Mouse (Mus musculus): ENCODE measurements at regions not wholly inside any gene's neighbourhood (a gene's known extent, or its start where the extent isn't known, plus 50 kb on each side); places are given as distances from the start of the nearest gene placed in this dataset.

DNA sequence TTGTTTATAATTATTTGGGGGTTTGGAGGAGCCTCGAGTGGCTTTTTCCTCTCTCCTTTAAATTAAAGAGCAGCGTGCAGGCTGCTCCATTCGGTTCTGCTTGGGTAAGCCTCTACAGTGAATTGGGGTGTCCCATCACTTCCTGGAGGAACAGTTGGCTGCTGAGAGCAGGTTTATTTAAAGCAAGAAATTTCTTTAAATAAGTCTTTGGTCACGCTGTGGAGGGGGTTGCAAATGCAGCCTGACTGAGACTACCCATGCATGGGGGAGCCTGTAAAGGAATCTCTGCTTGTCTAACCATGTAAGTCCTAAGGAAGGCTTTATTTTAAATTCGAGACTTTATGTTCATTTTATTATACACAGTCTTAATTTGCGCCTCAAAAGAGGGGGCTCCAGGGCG is 303.7 kb upstream of the Arglu1 start:
- ATAC-seq (replicated peaks in 1 of 2; ENCODE audit: insufficient read depth in 1 of 2, low FRiP score in 2 of 2, low TSS enrichment in 1 of 2, low read depth in 1 of 2, poor library complexity in 2 of 2, severe bottlenecking in 2 of 2) = no peak

DNA sequence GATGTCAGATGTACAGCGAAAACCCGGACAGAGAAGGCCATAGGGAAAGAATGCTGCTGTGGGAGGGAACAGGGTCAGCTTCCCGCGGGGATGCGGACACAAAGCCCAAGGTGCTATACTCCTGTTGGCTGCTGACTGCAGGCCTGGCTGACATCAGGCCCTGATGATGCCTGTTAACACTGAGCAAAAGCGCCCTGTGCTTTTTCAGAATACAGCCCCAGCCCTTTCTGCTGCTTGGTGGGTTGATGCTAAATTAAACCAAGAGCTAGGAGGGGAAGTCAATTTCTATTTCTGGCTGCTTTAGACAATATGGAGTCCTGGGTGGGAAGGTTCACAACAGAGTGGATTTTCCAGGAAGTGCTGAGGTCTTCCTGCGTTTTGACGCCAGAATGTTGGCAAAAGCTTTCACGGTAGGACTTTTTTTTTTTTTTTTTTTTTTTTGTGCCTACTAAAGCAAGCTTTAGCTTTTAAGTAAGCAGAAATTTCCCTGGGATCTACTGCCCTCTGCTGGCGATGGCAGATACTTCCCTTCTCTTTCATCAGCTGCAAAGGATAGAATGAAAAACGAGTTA is 302.2 kb upstream of the Arglu1 start:
- ATAC-seq (replicated peaks in 1 of 2; ENCODE audit: insufficient read depth in 1 of 2, low FRiP score in 2 of 2, low TSS enrichment in 1 of 2, low read depth in 1 of 2, poor library complexity in 2 of 2, severe bottlenecking in 2 of 2) = peak; percentile 33 to 50

GRCm38 (mm10) chr8:8991026-8991425 is 300.7 kb upstream of the Arglu1 start:
- ATAC-seq (replicated peaks in 1 of 2; ENCODE audit: insufficient read depth in 1 of 2, low FRiP score in 2 of 2, low TSS enrichment in 1 of 2, low read depth in 1 of 2, poor library complexity in 2 of 2, severe bottlenecking in 2 of 2) = no peak

- no peak for ATAC-seq (replicated peaks in 1 of 2; ENCODE audit: insufficient read depth in 1 of 2, low FRiP score in 2 of 2, low TSS enrichment in 1 of 2, low read depth in 1 of 2, poor library complexity in 2 of 2, severe bottlenecking in 2 of 2)
Measured at GRCm38 (mm10) chr8:8986068-8986467, 295.7 kb upstream of the Arglu1 start.

GRCm38 (mm10) chr8:8985395-8985794 is 295.1 kb upstream of the Arglu1 start:
- peak; percentile 20; a peak in 3 of 4 replicates for ATAC-seq (replicated peaks in 1 of 2; ENCODE audit: insufficient read depth in 1 of 2, low FRiP score in 2 of 2, low TSS enrichment in 1 of 2, low read depth in 1 of 2, poor library complexity in 2 of 2, severe bottlenecking in 2 of 2)

- peak; percentile 82 to 84 for ATAC-seq (replicated peaks in 1 of 2; ENCODE audit: insufficient read depth in 1 of 2, low FRiP score in 2 of 2, low TSS enrichment in 1 of 2, low read depth in 1 of 2, poor library complexity in 2 of 2, severe bottlenecking in 2 of 2)
Measured at GRCm38 (mm10) chr8:8984829-8985251, 294.5 kb upstream of the Arglu1 start.

GRCm38 (mm10) chr8:8984159-8984828 is 294.0 kb upstream of the Arglu1 start:
- ATAC-seq (replicated peaks in 1 of 2; ENCODE audit: insufficient read depth in 1 of 2, low FRiP score in 2 of 2, low TSS enrichment in 1 of 2, low read depth in 1 of 2, poor library complexity in 2 of 2, severe bottlenecking in 2 of 2) = no peak

GRCm38 (mm10) chr8:8983133-8983661 is 292.9 kb upstream of the Arglu1 start:
- ATAC-seq (replicated peaks in 1 of 2; ENCODE audit: insufficient read depth in 1 of 2, low FRiP score in 2 of 2, low TSS enrichment in 1 of 2, low read depth in 1 of 2, poor library complexity in 2 of 2, severe bottlenecking in 2 of 2) = no peak

- no peak for ATAC-seq (replicated peaks in 1 of 2; ENCODE audit: insufficient read depth in 1 of 2, low FRiP score in 2 of 2, low TSS enrichment in 1 of 2, low read depth in 1 of 2, poor library complexity in 2 of 2, severe bottlenecking in 2 of 2)
Measured at GRCm38 (mm10) chr8:8978969-8979368, 288.6 kb upstream of the Arglu1 start.

DNA sequence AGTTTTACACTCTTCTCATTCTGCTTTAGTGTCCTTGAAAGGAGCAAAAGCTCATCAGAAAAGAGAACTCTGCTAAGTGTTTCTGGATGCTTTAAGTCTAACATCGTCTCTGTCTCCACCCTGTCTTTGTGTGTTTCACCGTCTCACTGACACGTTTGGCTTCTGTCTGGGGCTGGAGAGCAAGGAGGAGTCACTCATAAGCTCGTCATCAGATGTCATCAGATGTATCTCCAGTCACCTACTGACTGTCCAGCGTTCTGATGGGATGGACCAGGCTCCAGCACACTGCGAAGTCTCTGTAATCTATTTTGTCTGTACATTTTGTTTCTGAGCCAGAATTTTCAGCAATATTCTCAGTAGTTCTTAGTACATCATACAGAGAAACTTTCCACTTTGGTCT is 283.4 kb upstream of the Arglu1 start:
- ATAC-seq (replicated peaks in 1 of 2; ENCODE audit: insufficient read depth in 1 of 2, low FRiP score in 2 of 2, low TSS enrichment in 1 of 2, low read depth in 1 of 2, poor library complexity in 2 of 2, severe bottlenecking in 2 of 2) = no peak

- peak; percentile 65 to 77 for ATAC-seq (replicated peaks in 1 of 2; ENCODE audit: insufficient read depth in 1 of 2, low FRiP score in 2 of 2, low TSS enrichment in 1 of 2, low read depth in 1 of 2, poor library complexity in 2 of 2, severe bottlenecking in 2 of 2)
Measured at GRCm38 (mm10) chr8:8973334-8973733, 283.0 kb upstream of the Arglu1 start.

DNA sequence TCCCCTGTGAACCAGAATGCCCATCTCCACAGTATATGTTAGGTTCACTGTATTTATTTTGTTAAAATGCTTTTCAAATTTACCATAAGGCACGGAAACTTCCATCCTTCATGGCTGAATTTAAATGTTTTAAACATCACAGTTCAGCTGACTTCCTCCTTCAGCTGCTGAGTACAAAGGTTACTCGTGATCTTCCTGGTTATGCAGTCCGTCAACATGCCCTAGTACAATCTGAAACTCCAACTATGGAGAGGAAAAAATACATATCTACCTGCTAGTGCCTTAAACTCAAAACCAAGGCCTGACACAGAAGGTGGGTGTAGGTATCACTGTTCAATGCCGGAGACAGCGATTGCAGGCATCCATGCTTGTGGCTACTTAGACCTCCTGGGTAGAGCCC is 280.5 kb upstream of the Arglu1 start:
- no peak for ATAC-seq (replicated peaks in 1 of 2; ENCODE audit: insufficient read depth in 1 of 2, low FRiP score in 2 of 2, low TSS enrichment in 1 of 2, low read depth in 1 of 2, poor library complexity in 2 of 2, severe bottlenecking in 2 of 2)

DNA sequence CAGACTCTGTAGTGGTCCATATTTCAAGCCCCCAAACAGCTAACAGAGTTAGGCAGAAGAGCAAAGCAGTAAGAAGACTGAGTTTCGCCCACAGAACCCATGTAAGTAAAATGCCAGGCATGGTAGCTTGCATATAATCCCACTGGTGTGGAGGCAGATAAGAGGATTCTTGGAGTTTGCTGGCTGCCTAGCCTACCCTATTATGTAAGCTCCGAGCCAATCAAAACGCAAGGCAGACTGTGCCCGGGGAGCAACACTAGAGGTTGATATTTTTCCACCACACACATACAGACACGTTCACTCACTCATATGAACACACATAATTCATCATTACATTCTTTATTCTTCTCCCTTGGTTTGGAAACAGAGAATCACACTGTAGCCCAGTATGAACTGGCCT is 280.0 kb upstream of the Arglu1 start:
- no peak for ATAC-seq (replicated peaks in 1 of 2; ENCODE audit: insufficient read depth in 1 of 2, low FRiP score in 2 of 2, low TSS enrichment in 1 of 2, low read depth in 1 of 2, poor library complexity in 2 of 2, severe bottlenecking in 2 of 2)

GRCm38 (mm10) chr8:8969112-8969950 is 279.0 kb upstream of the Arglu1 start:
- peak; percentile 65 to 82 for ATAC-seq (replicated peaks in 1 of 2; ENCODE audit: insufficient read depth in 1 of 2, low FRiP score in 2 of 2, low TSS enrichment in 1 of 2, low read depth in 1 of 2, poor library complexity in 2 of 2, severe bottlenecking in 2 of 2)

DNA sequence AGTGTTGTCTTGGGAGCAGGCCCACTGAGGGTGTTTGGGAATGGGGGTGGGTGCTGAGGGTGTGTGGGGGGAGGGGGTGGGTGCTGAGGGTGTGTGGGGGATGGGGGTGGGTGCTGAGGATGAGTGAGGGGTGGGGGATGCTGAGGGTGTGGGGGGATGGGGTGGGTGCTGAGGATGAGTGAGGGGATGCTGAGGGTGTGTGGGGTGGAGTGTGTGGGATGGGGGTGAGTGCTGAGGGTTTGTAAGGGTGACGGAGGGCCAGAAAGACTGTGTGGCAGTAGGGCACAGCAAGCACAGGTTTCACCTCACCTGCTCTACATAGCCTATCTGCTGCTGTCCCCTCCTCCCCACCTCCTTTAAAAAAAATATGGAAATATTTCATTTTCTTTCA is 276.3 kb upstream of the Arglu1 start:
- no peak for ATAC-seq (replicated peaks in 1 of 2; ENCODE audit: insufficient read depth in 1 of 2, low FRiP score in 2 of 2, low TSS enrichment in 1 of 2, low read depth in 1 of 2, poor library complexity in 2 of 2, severe bottlenecking in 2 of 2)

DNA sequence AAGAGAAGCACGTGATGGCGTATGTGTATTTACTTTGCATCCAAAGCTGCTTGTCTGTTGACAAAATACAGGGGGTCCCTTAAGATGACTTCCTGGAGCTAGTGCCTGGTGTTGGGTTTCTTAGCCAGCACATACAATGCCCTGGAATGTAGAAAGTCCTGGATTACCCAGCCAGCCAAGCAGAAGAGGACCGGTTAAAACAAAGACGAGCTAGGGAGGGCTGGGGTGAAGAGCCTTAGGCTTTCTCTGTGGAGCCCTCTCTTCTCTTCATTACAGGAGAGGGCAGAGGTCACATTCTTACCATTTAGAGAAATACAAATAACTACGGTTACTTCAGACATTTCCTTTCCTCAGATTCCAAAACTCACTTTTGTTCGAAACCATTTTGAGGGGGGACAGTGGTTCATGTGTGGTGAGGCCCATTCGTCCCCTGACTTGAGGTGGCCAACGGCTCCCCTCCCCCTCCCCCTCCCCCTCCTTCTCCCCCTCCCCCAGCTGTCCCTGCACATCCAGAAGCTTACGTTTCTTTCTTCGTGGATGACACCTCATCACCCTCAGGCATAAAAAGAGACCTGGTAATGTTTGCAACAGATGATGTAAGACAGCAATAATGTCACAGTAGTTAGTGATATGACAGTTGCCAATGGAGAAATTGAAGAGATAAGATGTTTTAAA is 275.8 kb upstream of the Arglu1 start:
- ATAC-seq (replicated peaks in 1 of 2; ENCODE audit: insufficient read depth in 1 of 2, low FRiP score in 2 of 2, low TSS enrichment in 1 of 2, low read depth in 1 of 2, poor library complexity in 2 of 2, severe bottlenecking in 2 of 2) = no peak

DNA sequence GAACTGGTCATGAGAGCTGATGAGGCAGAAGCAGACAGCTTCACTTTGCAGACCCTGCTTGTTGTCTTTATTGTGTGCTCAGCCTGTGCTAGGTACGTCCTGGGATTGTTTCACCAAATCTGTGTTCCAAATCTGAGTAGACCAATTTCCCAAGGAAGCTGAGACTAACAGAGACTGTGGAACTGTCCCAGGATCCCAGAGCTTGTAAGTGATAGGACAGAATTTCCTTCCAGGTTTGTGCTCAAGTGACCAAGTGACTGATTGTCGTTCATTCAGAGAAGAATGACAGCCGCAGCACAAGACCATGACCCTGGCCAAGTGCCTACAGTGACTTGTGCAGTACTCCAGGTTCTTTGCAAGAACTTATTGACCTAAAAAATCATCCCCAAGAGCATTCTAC is 269.9 kb upstream of the Arglu1 start:
- no peak for ATAC-seq (replicated peaks in 1 of 2; ENCODE audit: insufficient read depth in 1 of 2, low FRiP score in 2 of 2, low TSS enrichment in 1 of 2, low read depth in 1 of 2, poor library complexity in 2 of 2, severe bottlenecking in 2 of 2)

DNA sequence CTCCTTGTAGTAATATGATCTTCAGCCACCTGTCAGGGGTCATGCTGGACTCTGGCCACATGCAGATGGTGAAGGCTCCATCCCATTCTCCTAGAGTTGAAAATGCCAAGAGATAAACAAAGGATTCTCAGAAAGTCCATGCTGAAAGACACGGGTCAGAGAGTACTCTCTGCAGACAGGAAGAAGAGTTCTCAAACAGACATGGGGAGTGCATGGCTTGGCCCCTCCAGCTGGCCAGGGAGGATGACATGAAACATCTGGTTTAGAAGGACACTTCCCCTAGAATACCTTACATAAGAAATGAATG is 269.4 kb upstream of the Arglu1 start:
- no peak for ATAC-seq (replicated peaks in 1 of 2; ENCODE audit: insufficient read depth in 1 of 2, low FRiP score in 2 of 2, low TSS enrichment in 1 of 2, low read depth in 1 of 2, poor library complexity in 2 of 2, severe bottlenecking in 2 of 2)

Data from hematopoietic stem cell, adult 5-6 weeks (primary cell).